Mouse (Mus musculus): ENCODE measurements around the gene Rin2. TPM values are rescaled to one million over a fixed set of nuclear protein-coding genes. Genes with fewer than 3 reads are reported as not detected.

Gene Rin2
- total RNA-seq, 2 experiments from 2014 or later = 4.3 to 16.3 TPM

GRCm38 (mm10) chr2:145784964-145785363, 109.9 kb downstream of the Rin2 start:
- ATAC-seq (replicated peaks; ENCODE audit: low FRiP score, poor library complexity, severe bottlenecking) = no peak

GRCm38 (mm10) chr2:145785758-145786617, 111.0 kb downstream of the Rin2 start:
- no peak for ATAC-seq (replicated peaks; ENCODE audit: low FRiP score, poor library complexity, severe bottlenecking)

GRCm38 (mm10) chr2:145786618-145786932, 111.6 kb downstream of the Rin2 start:
- ATAC-seq (replicated peaks; ENCODE audit: low FRiP score, poor library complexity, severe bottlenecking) = no peak

GRCm38 (mm10) chr2:145787486-145787885, 112.5 kb downstream of the Rin2 start:
- ATAC-seq (replicated peaks; ENCODE audit: low FRiP score, poor library complexity, severe bottlenecking) = no peak

GRCm38 (mm10) chr2:145788562-145789346, 113.7 kb downstream of the Rin2 start:
- ATAC-seq (replicated peaks; ENCODE audit: low FRiP score, poor library complexity, severe bottlenecking) = no peak

- no peak for ATAC-seq (replicated peaks; ENCODE audit: low FRiP score, poor library complexity, severe bottlenecking)
These were observed 118.7 kb downstream of the Rin2 start for GRCm38 (mm10) chr2:145793702-145794101.

- ATAC-seq (replicated peaks; ENCODE audit: low FRiP score, poor library complexity, severe bottlenecking) = no peak
These were observed 119.4 kb downstream of the Rin2 start for GRCm38 (mm10) chr2:145794318-145794954.

GRCm38 (mm10) chr2:145797851-145798250, 122.8 kb downstream of the Rin2 start:
- ATAC-seq (replicated peaks; ENCODE audit: low FRiP score, poor library complexity, severe bottlenecking) = no peak

GRCm38 (mm10) chr2:145798954-145799353, 123.9 kb downstream of the Rin2 start:
- ATAC-seq (replicated peaks; ENCODE audit: low FRiP score, poor library complexity, severe bottlenecking) = no peak

GRCm38 (mm10) chr2:145801322-145802052, 126.5 kb downstream of the Rin2 start:
- no peak for ATAC-seq (replicated peaks; ENCODE audit: low FRiP score, poor library complexity, severe bottlenecking)

- no peak for ATAC-seq (replicated peaks; ENCODE audit: low FRiP score, poor library complexity, severe bottlenecking)
These were observed 127.6 kb downstream of the Rin2 start for GRCm38 (mm10) chr2:145802626-145803025.

GRCm38 (mm10) chr2:145803822-145804342, 128.9 kb downstream of the Rin2 start:
- no peak for ATAC-seq (replicated peaks; ENCODE audit: low FRiP score, poor library complexity, severe bottlenecking)

GRCm38 (mm10) chr2:145804524-145804923, 129.5 kb downstream of the Rin2 start:
- no peak for ATAC-seq (replicated peaks; ENCODE audit: low FRiP score, poor library complexity, severe bottlenecking)

- ATAC-seq (replicated peaks; ENCODE audit: low FRiP score, poor library complexity, severe bottlenecking) = no peak
These were observed 132.3 kb downstream of the Rin2 start for GRCm38 (mm10) chr2:145807276-145807675.

GRCm38 (mm10) chr2:145808251-145808650, 133.2 kb downstream of the Rin2 start:
- ATAC-seq (replicated peaks; ENCODE audit: low FRiP score, poor library complexity, severe bottlenecking) = no peak

- ATAC-seq (replicated peaks; ENCODE audit: low FRiP score, poor library complexity, severe bottlenecking) = no peak
These were observed 133.7 kb downstream of the Rin2 start for GRCm38 (mm10) chr2:145808667-145809066.

GRCm38 (mm10) chr2:145810676-145811075, 135.7 kb downstream of the Rin2 start:
- ATAC-seq (replicated peaks; ENCODE audit: low FRiP score, poor library complexity, severe bottlenecking) = no peak

- ATAC-seq (replicated peaks; ENCODE audit: low FRiP score, poor library complexity, severe bottlenecking) = no peak
These were observed 137.8 kb downstream of the Rin2 start for GRCm38 (mm10) chr2:145812818-145813217.

- ATAC-seq (replicated peaks; ENCODE audit: low FRiP score, poor library complexity, severe bottlenecking) = no peak
These were observed 142.2 kb downstream of the Rin2 start for GRCm38 (mm10) chr2:145817195-145817594.
